Mouse (Mus musculus) liver, embryonic 15.5 days (tissue): ENCODE data around the gene 9930111J21Rik2. TPM values are rescaled to one million over a fixed set of nuclear protein-coding genes. Genes with fewer than 3 reads are reported as not detected.

Source experiments
- ATAC-seq: fragments of 200-750 bp; cut with Nextera tagmentation; 2 replicates; pipeline ENCODE4 v1.8.0; 2017; ENCODE audit warnings: moderate number of reproducible peaks, mild to moderate bottlenecking, moderate library complexity; ENCODE audit not compliant: insufficient read depth
- H3K27ac ChIP-seq: fragments of 300-500 bp; sonication (generic); replicated peaks from 2 replicates; pipeline ENCODE4 v1.5.1; 2015; ENCODE audit warnings: mild to moderate bottlenecking, inconsistent platforms
- H3K27me3 ChIP-seq: fragments of 300-500 bp; sonication (generic); 2 replicates; pipeline ENCODE4 v1.6.1; 2015; ENCODE audit warnings: mild to moderate bottlenecking, inconsistent platforms
- H3K36me3 ChIP-seq: fragments of 300-500 bp; sonication (generic); replicated peaks from 2 replicates; pipeline ENCODE4 v1.6.1; 2015; ENCODE audit warnings: moderate library complexity, mild to moderate bottlenecking, inconsistent platforms
- H3K4me1 ChIP-seq: fragments of 300-500 bp; sonication (generic); replicated peaks from 2 replicates; pipeline ENCODE4 v1.6.1; 2015; ENCODE audit warnings: inconsistent platforms
- H3K4me2 ChIP-seq: fragments of 300-500 bp; sonication (generic); 2 replicates; pipeline ENCODE4 v1.6.1; 2015; ENCODE audit warnings: moderate library complexity, mild to moderate bottlenecking, inconsistent platforms
- H3K4me3 ChIP-seq: fragments of 300-500 bp; sonication (generic); replicated peaks from 2 replicates; pipeline ENCODE4 v1.5.1; 2015; ENCODE audit warnings: mild to moderate bottlenecking, inconsistent platforms
- H3K9ac ChIP-seq: fragments of 300-500 bp; sonication (generic); 2 replicates; pipeline ENCODE4 v1.6.1; 2015; ENCODE audit warnings: moderate library complexity, mild to moderate bottlenecking, inconsistent platforms
- H3K9me3 ChIP-seq: fragments of 300-500 bp; sonication (generic); replicated peaks from 2 replicates; pipeline ENCODE4 v1.6.1; 2016; ENCODE audit warnings: inconsistent platforms
- WGBS: fragments of 180-500 bp; shearing (Covaris S2); methylation state at CpG from one replicate; pipeline ENCODE4 v1.1.7; 2015; ENCODE audit warnings: mixed read lengths; ENCODE audit not compliant: insufficient replicate concordance; 5-methylcytosine and 5-hydroxymethylcytosine counted together
- polyA plus RNA-seq: library from polyadenylated mRNA; unstranded; fragments of >200 nt; fragmentation: Nextera tagmentation; extraction: Ambion mirVana; gene quantifications from 2 replicates; pipeline ENCODE4 v1.2.1, GENCODE M21; 2015

Gene 9930111J21Rik2
- polyA plus RNA-seq, 1 experiment from 2014 or later: 1.2 TPM

DNA sequence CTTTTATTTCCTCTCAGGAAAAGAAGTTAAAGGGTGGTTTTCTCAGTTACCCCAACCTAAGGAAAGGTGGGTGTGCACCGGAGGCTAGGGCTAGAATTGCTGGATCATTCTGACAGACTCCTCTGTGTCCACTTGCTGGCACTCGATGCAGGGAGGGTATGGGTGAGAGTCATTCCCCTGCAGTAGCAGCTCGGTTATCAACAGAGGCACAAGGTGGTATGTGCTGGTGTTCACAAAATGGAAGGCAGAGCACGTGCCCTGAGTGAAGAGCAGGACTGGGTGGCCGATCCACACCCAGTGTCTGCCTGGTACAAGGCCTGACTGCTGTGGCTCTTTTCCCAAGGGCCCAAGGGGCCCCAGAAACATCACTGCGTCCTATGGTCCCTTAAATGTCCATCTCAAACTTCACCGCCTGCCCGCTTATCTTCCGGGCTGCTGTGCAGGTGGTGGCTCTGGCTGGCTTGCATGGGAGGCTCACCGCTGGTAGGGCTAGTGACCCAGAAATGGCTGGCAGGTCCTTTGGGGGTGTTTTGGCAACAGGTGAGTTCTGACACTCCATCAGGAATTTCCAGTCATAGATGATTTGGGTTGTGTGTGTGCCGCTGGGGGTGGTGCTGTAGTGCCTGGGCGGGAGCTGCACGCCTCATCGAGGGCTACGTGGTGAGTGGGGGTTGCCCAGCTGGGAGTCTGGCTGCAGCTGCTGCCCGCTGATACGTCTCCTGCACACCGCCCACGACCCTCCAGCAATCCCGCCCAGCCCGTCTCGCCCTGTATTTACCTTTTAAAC lies 37.0 kb upstream of the 9930111J21Rik2 start:
- Histone ChIP-seq H3K9me3 (no peaks in the 10 kb centered on the region), H3K4me2 (peak overlapping the region; percentile 87), H3K36me3 (no peaks in the 10 kb centered on the region), H3K27me3 (no peaks in the 10 kb centered on the region), H3K4me3 (peak overlapping the region; percentile 45), H3K4me1 (peaks cover 92% of the 10 kb centered on the region), H3K27ac (peak overlapping the region; percentile 95), H3K9ac (peak overlapping the region; percentile 54)
- peak; percentile 93 for ATAC-seq
- 21% methylated on average over 22 of the region's 22 CpGs for WGBS

GRCm38 (mm10) chr11:49086858-49087361 lies 35.9 kb upstream of the 9930111J21Rik2 start:
- Histone ChIP-seq H3K27ac (peak overlapping the region; percentile 81), H3K9ac (peak overlapping the region; percentile 31), H3K4me1 (peaks cover 89% of the 10 kb centered on the region), H3K27me3 (no peaks in the 10 kb centered on the region), H3K4me2 (peak overlapping the region; percentile 57), H3K4me3 (peak overlapping the region; percentile 23), H3K9me3 (no peaks in the 10 kb centered on the region), H3K36me3 (no peaks in the 10 kb centered on the region)
- no peak for ATAC-seq
- 54% methylated on average over 6 of the region's 6 CpGs for WGBS

DNA sequence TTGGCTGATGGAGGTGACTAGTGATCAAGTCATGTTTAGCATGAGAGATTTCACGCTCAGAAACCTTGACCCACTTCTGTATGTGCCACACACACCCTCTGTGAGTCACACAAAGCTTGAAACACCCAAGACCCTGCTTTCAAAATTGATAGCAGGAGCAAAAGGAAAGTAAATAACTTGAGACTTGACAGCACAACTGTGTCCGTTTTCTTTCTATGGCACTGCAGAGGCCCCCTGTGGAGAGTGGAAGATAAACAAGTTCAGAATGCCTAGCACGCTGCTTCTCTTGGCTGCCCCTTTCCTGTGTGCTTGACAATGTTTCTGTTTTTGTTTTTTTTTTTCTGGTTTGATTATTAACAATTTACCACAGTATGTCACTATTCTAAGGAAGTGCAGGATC lies 33.8 kb upstream of the 9930111J21Rik2 start:
- WGBS: 3% methylated on average over 3 of the region's 3 CpGs
- peak overlapping the region; percentile 81 for H3K27ac ChIP-seq

GRCm38 (mm10) chr11:49084385-49084784 lies 33.3 kb upstream of the 9930111J21Rik2 start:
- WGBS: 53% methylated on average over 1 of the region's 1 CpGs
- no peaks in the 10 kb centered on the region for H3K27me3 ChIP-seq
- no peaks in the 10 kb centered on the region for H3K9me3 ChIP-seq
- peak overlapping the region; percentile 81 for H3K27ac ChIP-seq
- H3K36me3 ChIP-seq: no peaks in the 10 kb centered on the region
- H3K9ac ChIP-seq: no peak overlapping the region
- no peak overlapping the region for H3K4me2 ChIP-seq
- H3K4me3 ChIP-seq: no peak overlapping the region
- ATAC-seq: no peak
- H3K4me1 ChIP-seq: peaks cover 81% of the 10 kb centered on the region

More for the DNA sequence above, 33.8 kb upstream of the 9930111J21Rik2 start:
- no peak overlapping the region for H3K9ac ChIP-seq
- ATAC-seq: no peak
- H3K36me3 ChIP-seq: no peaks in the 10 kb centered on the region
- H3K4me1 ChIP-seq: peaks cover 85% of the 10 kb centered on the region
- no peak overlapping the region for H3K4me3 ChIP-seq
- H3K4me2 ChIP-seq: peak overlapping the region; percentile 8; the same call in 1 of the 2 replicates
- no peaks in the 10 kb centered on the region for H3K9me3 ChIP-seq
- H3K27me3 ChIP-seq: no peaks in the 10 kb centered on the region

GRCm38 (mm10) chr11:49083808-49084207 lies 32.8 kb upstream of the 9930111J21Rik2 start:
- Histone ChIP-seq H3K4me2 (no peak overlapping the region), H3K36me3 (no peaks in the 10 kb centered on the region), H3K9me3 (no peaks in the 10 kb centered on the region), H3K4me1 (peaks cover 76% of the 10 kb centered on the region), H3K27ac (peak overlapping the region; percentile 81), H3K27me3 (no peaks in the 10 kb centered on the region), H3K4me3 (no peak overlapping the region), H3K9ac (no peak overlapping the region)
- WGBS: 14% methylated on average over 3 of the region's 3 CpGs
- ATAC-seq: peak; percentile 27; the same call in 1 of the 2 replicates

GRCm38 (mm10) chr11:49083146-49083545 lies 32.1 kb upstream of the 9930111J21Rik2 start:
- Histone ChIP-seq H3K9me3 (no peaks in the 10 kb centered on the region), H3K9ac (no peak overlapping the region), H3K27me3 (no peaks in the 10 kb centered on the region), H3K36me3 (no peaks in the 10 kb centered on the region), H3K4me3 (no peak overlapping the region), H3K27ac (peak overlapping the region; percentile 81), H3K4me1 (peaks cover 69% of the 10 kb centered on the region), H3K4me2 (no peak overlapping the region)
- ATAC-seq: no peak
- 70% methylated on average over 1 of the region's 1 CpGs for WGBS

DNA sequence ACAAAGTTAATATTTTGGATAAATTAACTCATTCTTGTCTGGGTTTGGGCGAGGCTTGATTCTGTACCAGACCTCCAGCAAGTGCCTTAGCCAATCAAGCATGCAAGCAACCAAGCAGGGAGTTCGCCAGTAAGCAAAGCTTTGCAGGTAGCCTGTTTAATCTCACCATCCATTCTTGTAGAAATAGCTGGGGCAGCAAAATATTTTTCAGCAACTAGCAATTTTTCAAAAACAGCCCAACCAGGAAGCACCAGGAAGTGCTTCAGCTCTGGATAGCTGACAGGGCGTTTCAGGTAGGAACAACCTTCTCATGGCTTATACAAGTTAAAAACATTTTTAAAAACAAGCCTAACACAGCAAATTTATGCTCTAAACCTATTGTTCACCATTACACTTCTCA lies 30.8 kb upstream of the 9930111J21Rik2 start:
- Histone ChIP-seq H3K27ac (peak overlapping the region; percentile 34; the same call in 1 of the 2 replicates), H3K4me1 (peaks cover 59% of the 10 kb centered on the region)

GRCm38 (mm10) chr11:49081356-49081755 lies 30.3 kb upstream of the 9930111J21Rik2 start:
- H3K27ac ChIP-seq: peak overlapping the region; percentile 34; the same call in 1 of the 2 replicates
- H3K4me1 ChIP-seq: peaks cover 53% of the 10 kb centered on the region
- peak overlapping the region; percentile 50 for H3K4me2 ChIP-seq

More for the DNA sequence above, 30.8 kb upstream of the 9930111J21Rik2 start:
- peak overlapping the region; percentile 50 for H3K4me2 ChIP-seq
- no peaks in the 10 kb centered on the region for H3K9me3 ChIP-seq
- H3K27me3 ChIP-seq: no peaks in the 10 kb centered on the region
- ATAC-seq: no peak
- 53% methylated on average over 3 of the region's 3 CpGs for WGBS
- no peaks in the 10 kb centered on the region for H3K36me3 ChIP-seq
- no peak overlapping the region for H3K9ac ChIP-seq
- H3K4me3 ChIP-seq: no peak overlapping the region

DNA sequence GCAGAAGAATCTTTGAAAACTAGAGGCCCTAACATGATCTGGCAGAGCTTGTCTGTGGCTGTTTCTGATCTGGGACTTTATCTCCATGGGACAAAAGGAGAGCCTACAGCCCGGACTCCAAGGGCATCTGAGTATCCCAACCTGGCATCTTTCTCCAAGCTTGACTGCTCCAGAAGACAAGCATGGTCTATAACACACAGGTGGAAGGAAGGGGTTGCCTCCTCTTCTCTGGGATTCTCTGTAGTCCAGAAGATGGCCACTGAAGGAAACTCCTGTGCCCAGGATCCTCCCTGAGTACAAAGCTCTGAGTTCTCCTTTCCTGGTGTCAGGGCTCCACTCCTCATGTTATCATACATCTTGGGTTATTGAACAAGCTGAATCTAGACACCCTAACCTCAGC lies 29.6 kb upstream of the 9930111J21Rik2 start:
- 32% methylated on average over 1 of the region's 1 CpGs for WGBS
- Histone ChIP-seq H3K36me3 (no peaks in the 10 kb centered on the region), H3K4me3 (no peak overlapping the region), H3K27me3 (no peaks in the 10 kb centered on the region), H3K4me1 (peaks cover 47% of the 10 kb centered on the region), H3K9me3 (no peaks in the 10 kb centered on the region), H3K9ac (no peak overlapping the region), H3K27ac (peak overlapping the region; percentile 39; the same call in 1 of the 2 replicates), H3K4me2 (no peak overlapping the region)
- no peak for ATAC-seq

More at GRCm38 (mm10) chr11:49081356-49081755, 30.3 kb upstream of the 9930111J21Rik2 start:
- no peak for ATAC-seq
- Histone ChIP-seq H3K36me3 (no peaks in the 10 kb centered on the region), H3K9me3 (no peaks in the 10 kb centered on the region), H3K9ac (no peak overlapping the region), H3K4me3 (no peak overlapping the region; the same call in 1 of the 2 replicates), H3K27me3 (no peaks in the 10 kb centered on the region)
- WGBS: 44% methylated on average over 4 of the region's 4 CpGs

DNA sequence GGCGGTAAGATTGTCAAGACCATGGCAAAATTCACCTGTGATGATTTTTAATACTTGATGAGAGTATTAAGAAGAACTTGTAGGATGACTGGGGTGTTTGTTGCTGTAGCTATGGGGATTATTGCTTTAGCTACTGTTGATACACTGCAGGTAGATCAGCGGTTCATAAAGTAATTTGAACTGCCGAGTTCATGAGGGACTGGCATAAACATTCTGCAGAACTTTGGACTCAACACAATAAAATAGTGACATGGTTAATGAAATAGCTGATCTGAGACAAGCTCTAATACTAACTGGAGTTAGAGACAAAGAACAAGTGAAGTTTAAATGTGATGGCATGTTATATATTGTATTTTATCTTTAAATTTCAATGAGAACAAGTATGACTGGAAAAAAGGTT lies 27.7 kb upstream of the 9930111J21Rik2 start:
- no peak overlapping the region for H3K4me2 ChIP-seq
- no peaks in the 10 kb centered on the region for H3K27me3 ChIP-seq
- H3K4me3 ChIP-seq: no peak overlapping the region
- no peaks in the 10 kb centered on the region for H3K36me3 ChIP-seq
- no peaks in the 10 kb centered on the region for H3K9me3 ChIP-seq
- H3K9ac ChIP-seq: no peak overlapping the region
- no peak for ATAC-seq
- H3K27ac ChIP-seq: no peak overlapping the region
- 78% methylated on average over 3 of the region's 3 CpGs for WGBS
- H3K4me1 ChIP-seq: peaks cover 28% of the 10 kb centered on the region

- ATAC-seq: no peak
- no peak overlapping the region for H3K27ac ChIP-seq
- no peak overlapping the region for H3K9ac ChIP-seq
- 42% methylated on average over 1 of the region's 1 CpGs for WGBS
- peaks cover 16% of the 10 kb centered on the region for H3K4me1 ChIP-seq
- H3K27me3 ChIP-seq: no peaks in the 10 kb centered on the region
- no peaks in the 10 kb centered on the region for H3K9me3 ChIP-seq
- no peaks in the 10 kb centered on the region for H3K36me3 ChIP-seq
- H3K4me3 ChIP-seq: no peak overlapping the region
- no peak overlapping the region for H3K4me2 ChIP-seq
Measured at GRCm38 (mm10) chr11:49077012-49077411, 26.0 kb upstream of the 9930111J21Rik2 start.
